Mouse (Mus musculus): ENCODE data around the gene Zfhx3. TPM values are rescaled to one million over a fixed set of nuclear protein-coding genes. Genes with fewer than 3 reads are reported as not detected.

Zfhx3 gene
- polyA plus RNA-seq, 1 experiment from 2014 or later: 6.2 TPM

- H3K9ac ChIP-seq: no peak overlapping the region
- no peak for ATAC-seq (ENCODE audit: extremely low read depth, insufficient number of reproducible peaks, low FRiP score, low TSS enrichment)
- H3K4me2 ChIP-seq: no peak overlapping the region
- no peak overlapping the region for H3K27ac ChIP-seq (replicated peaks)
- no peaks in the 10 kb centered on the region for H3K9me3 ChIP-seq
- no peak overlapping the region for H3K4me3 ChIP-seq
- H3K36me3 ChIP-seq: peaks cover 4% of the 10 kb centered on the region; the same call in 1 of the 2 replicates
- no peaks in the 10 kb centered on the region for H3K27me3 ChIP-seq (replicated peaks)
- 63% methylated on average over 7 of the region's 7 CpGs for WGBS
- H3K4me1 ChIP-seq: no peaks in the 10 kb centered on the region
Measured at GRCm38 (mm10) chr8:108962516-108962915, 1020.1 kb downstream of the Zfhx3 start.

- H3K4me3 ChIP-seq: no peak overlapping the region
- ATAC-seq (ENCODE audit: extremely low read depth, insufficient number of reproducible peaks, low FRiP score, low TSS enrichment): no peak
- no peak overlapping the region for H3K9ac ChIP-seq
- H3K27ac ChIP-seq (replicated peaks): no peak overlapping the region
- peaks cover 4% of the 10 kb centered on the region; the same call in 1 of the 2 replicates for H3K36me3 ChIP-seq
- WGBS: 67% methylated on average over 2 of the region's 2 CpGs
- H3K4me1 ChIP-seq: no peaks in the 10 kb centered on the region
- no peaks in the 10 kb centered on the region for H3K27me3 ChIP-seq (replicated peaks)
- no peak overlapping the region for H3K4me2 ChIP-seq
- H3K9me3 ChIP-seq: no peaks in the 10 kb centered on the region
Measured at GRCm38 (mm10) chr8:108963181-108963580, 1020.7 kb downstream of the Zfhx3 start.

- Histone ChIP-seq H3K27ac (replicated peaks) (no peak overlapping the region), H3K4me1 (no peaks in the 10 kb centered on the region), H3K4me2 (no peak overlapping the region), H3K9me3 (no peaks in the 10 kb centered on the region), H3K9ac (no peak overlapping the region), H3K27me3 (replicated peaks) (no peaks in the 10 kb centered on the region), H3K4me3 (no peak overlapping the region), H3K36me3 (no peaks in the 10 kb centered on the region)
- ATAC-seq (ENCODE audit: extremely low read depth, insufficient number of reproducible peaks, low FRiP score, low TSS enrichment): no peak
- 71% methylated on average over 12 of the region's 12 CpGs for WGBS
Measured at GRCm38 (mm10) chr8:108966041-108966440, 1023.6 kb downstream of the Zfhx3 start.

- no peak overlapping the region for H3K4me3 ChIP-seq
- H3K4me2 ChIP-seq: no peak overlapping the region
- no peak overlapping the region for H3K9ac ChIP-seq
- 83% methylated on average over 9 of the region's 9 CpGs for WGBS
- H3K27ac ChIP-seq (replicated peaks): no peak overlapping the region
- H3K9me3 ChIP-seq: no peaks in the 10 kb centered on the region
- H3K36me3 ChIP-seq: no peaks in the 10 kb centered on the region
- no peaks in the 10 kb centered on the region for H3K27me3 ChIP-seq (replicated peaks)
- ATAC-seq (ENCODE audit: extremely low read depth, insufficient number of reproducible peaks, low FRiP score, low TSS enrichment): no peak
- H3K4me1 ChIP-seq: no peaks in the 10 kb centered on the region
Measured at GRCm38 (mm10) chr8:108973639-108974325, 1031.3 kb downstream of the Zfhx3 start.

GRCm38 (mm10) chr8:108977693-108978361 is 1035.4 kb downstream of the Zfhx3 start:
- Histone ChIP-seq H3K4me1 (no peaks in the 10 kb centered on the region), H3K4me3 (no peak overlapping the region), H3K9me3 (peaks cover 9% of the 10 kb centered on the region), H3K9ac (no peak overlapping the region), H3K27ac (replicated peaks) (no peak overlapping the region), H3K36me3 (no peaks in the 10 kb centered on the region), H3K27me3 (replicated peaks) (no peaks in the 10 kb centered on the region), H3K4me2 (no peak overlapping the region)
- WGBS: 62% methylated on average over 11 of the region's 11 CpGs
- ATAC-seq (ENCODE audit: extremely low read depth, insufficient number of reproducible peaks, low FRiP score, low TSS enrichment): no peak

- 77% methylated on average over 7 of the region's 7 CpGs for WGBS
- H3K4me2 ChIP-seq: no peak overlapping the region
Measured at GRCm38 (mm10) chr8:108978362-108978750, 1035.9 kb downstream of the Zfhx3 start.

GRCm38 (mm10) chr8:108984904-108985303 is 1042.5 kb downstream of the Zfhx3 start:
- no peaks in the 10 kb centered on the region for H3K36me3 ChIP-seq
- ATAC-seq (ENCODE audit: extremely low read depth, insufficient number of reproducible peaks, low FRiP score, low TSS enrichment): no peak
- no peak overlapping the region for H3K27ac ChIP-seq (replicated peaks)
- no peak overlapping the region for H3K9ac ChIP-seq
- H3K9me3 ChIP-seq: peaks cover 9% of the 10 kb centered on the region
- WGBS: 69% methylated on average over 2 of the region's 2 CpGs
- H3K4me3 ChIP-seq: no peak overlapping the region
- H3K4me1 ChIP-seq: no peaks in the 10 kb centered on the region
- H3K4me2 ChIP-seq: no peak overlapping the region
- H3K27me3 ChIP-seq (replicated peaks): no peaks in the 10 kb centered on the region

More at GRCm38 (mm10) chr8:108978362-108978750, 1035.9 kb downstream of the Zfhx3 start:
- no peaks in the 10 kb centered on the region for H3K36me3 ChIP-seq
- H3K4me1 ChIP-seq: no peaks in the 10 kb centered on the region
- peaks cover 9% of the 10 kb centered on the region for H3K9me3 ChIP-seq
- H3K27me3 ChIP-seq (replicated peaks): no peaks in the 10 kb centered on the region
- ATAC-seq (ENCODE audit: extremely low read depth, insufficient number of reproducible peaks, low FRiP score, low TSS enrichment): no peak
- no peak overlapping the region for H3K4me3 ChIP-seq
- no peak overlapping the region for H3K9ac ChIP-seq
- H3K27ac ChIP-seq (replicated peaks): no peak overlapping the region

- WGBS: 85% methylated on average over 5 of the region's 5 CpGs
- no peaks in the 10 kb centered on the region for H3K36me3 ChIP-seq
- H3K9ac ChIP-seq: no peak overlapping the region
- H3K4me2 ChIP-seq: no peak overlapping the region
- no peaks in the 10 kb centered on the region for H3K9me3 ChIP-seq
- H3K4me3 ChIP-seq: no peak overlapping the region
- H3K27me3 ChIP-seq (replicated peaks): no peaks in the 10 kb centered on the region
- no peak for ATAC-seq (ENCODE audit: extremely low read depth, insufficient number of reproducible peaks, low FRiP score, low TSS enrichment)
- no peak overlapping the region for H3K27ac ChIP-seq (replicated peaks)
- no peaks in the 10 kb centered on the region for H3K4me1 ChIP-seq
Measured at GRCm38 (mm10) chr8:108989841-108990240, 1047.4 kb downstream of the Zfhx3 start.

- Histone ChIP-seq H3K4me3 (no peak overlapping the region), H3K9ac (no peak overlapping the region), H3K9me3 (no peaks in the 10 kb centered on the region), H3K4me1 (no peaks in the 10 kb centered on the region), H3K36me3 (no peaks in the 10 kb centered on the region), H3K27me3 (replicated peaks) (no peaks in the 10 kb centered on the region), H3K27ac (replicated peaks) (no peak overlapping the region), H3K4me2 (no peak overlapping the region)
- no peak for ATAC-seq (ENCODE audit: extremely low read depth, insufficient number of reproducible peaks, low FRiP score, low TSS enrichment)
- WGBS: 70% methylated on average over 6 of the region's 6 CpGs
Measured at GRCm38 (mm10) chr8:108990537-108990936, 1048.1 kb downstream of the Zfhx3 start.

- H3K9ac ChIP-seq: no peak overlapping the region
- no peaks in the 10 kb centered on the region for H3K4me1 ChIP-seq
- H3K4me2 ChIP-seq: no peak overlapping the region
- no peaks in the 10 kb centered on the region for H3K36me3 ChIP-seq
- no peaks in the 10 kb centered on the region for H3K9me3 ChIP-seq
- ATAC-seq (ENCODE audit: extremely low read depth, insufficient number of reproducible peaks, low FRiP score, low TSS enrichment): no peak
- H3K27me3 ChIP-seq (replicated peaks): no peaks in the 10 kb centered on the region
- H3K4me3 ChIP-seq: no peak overlapping the region
- WGBS: 66% methylated on average over 5 of the region's 5 CpGs
- no peak overlapping the region for H3K27ac ChIP-seq (replicated peaks)
Measured at GRCm38 (mm10) chr8:108991395-108991794, 1049.0 kb downstream of the Zfhx3 start.

- 52% methylated on average over 2 of the region's 2 CpGs for WGBS
- H3K4me3 ChIP-seq: no peak overlapping the region
Measured at GRCm38 (mm10) chr8:108993718-108994117, 1051.3 kb downstream of the Zfhx3 start.

GRCm38 (mm10) chr8:108994187-108994586 is 1051.7 kb downstream of the Zfhx3 start:
- Histone ChIP-seq H3K4me3 (no peak overlapping the region), H3K27ac (replicated peaks) (no peak overlapping the region), H3K27me3 (replicated peaks) (no peaks in the 10 kb centered on the region), H3K36me3 (no peaks in the 10 kb centered on the region), H3K4me2 (no peak overlapping the region), H3K9me3 (no peaks in the 10 kb centered on the region), H3K4me1 (no peaks in the 10 kb centered on the region), H3K9ac (no peak overlapping the region)
- 45% methylated on average over 2 of the region's 2 CpGs for whole genome bisulfite sequencing
- no peak for ATAC-seq (ENCODE audit: extremely low read depth, insufficient number of reproducible peaks, low FRiP score, low TSS enrichment)

More at GRCm38 (mm10) chr8:108993718-108994117, 1051.3 kb downstream of the Zfhx3 start:
- no peak overlapping the region for H3K4me2 ChIP-seq
- ATAC-seq (ENCODE audit: extremely low read depth, insufficient number of reproducible peaks, low FRiP score, low TSS enrichment): no peak
- H3K36me3 ChIP-seq: no peaks in the 10 kb centered on the region
- no peak overlapping the region for H3K9ac ChIP-seq
- H3K4me1 ChIP-seq: no peaks in the 10 kb centered on the region
- H3K9me3 ChIP-seq: no peaks in the 10 kb centered on the region
- no peak overlapping the region for H3K27ac ChIP-seq (replicated peaks)
- no peaks in the 10 kb centered on the region for H3K27me3 ChIP-seq (replicated peaks)
